Mouse (Mus musculus) erythroblast, embryonic 14.5 days (primary cell): ENCODE results near the gene Sox10.

ENCODE experiments used
- GATA1 ChIP-seq: IDR thresholded peaks from 2 replicates; pipeline ENCODE4 v1.6.1; 2012; ENCODE audit warnings: low read length, inconsistent platforms, mixed read lengths
- TAL1 ChIP-seq: IDR thresholded peaks from 3 replicates; pipeline ENCODE4 v1.6.1; 2012; ENCODE audit warnings: low read length, inconsistent platforms, mixed read lengths

- TF ChIP-seq GATA1 (no peak), TAL1 (no peak)
Measured at GRCm38 (mm10) chr15:79122546-79122945, 42.5 kb downstream of the Sox10 start.
